Mouse (Mus musculus): ENCODE results near the gene Olfr370. TPM values are rescaled to one million over a fixed set of nuclear protein-coding genes. Genes with fewer than 3 reads are reported as not detected.
A peak's percentile ranks its signal among the peaks of the same experiment; 100 is the strongest.

Gene Olfr370
- polyA plus RNA-seq, 1 experiment = not detected

GRCm38 (mm10) chr8:83594167-83595049, 58.8 kb downstream of the Olfr370 start:
- peak; percentile 92 for TF ChIP-seq POLR2A (IDR thresholded peaks at IDR 0.05; ENCODE audit: borderline replicate concordance, extremely low read depth, low read depth, low read length)
- TF ChIP-seq CTCF (IDR thresholded peaks at IDR 0.05; ENCODE audit: insufficient read depth, low read length) = no peak
- H3K4me3 ChIP-seq (replicated peaks; ENCODE audit: extremely low read depth, low read depth, low read length) = peak overlapping the region; percentile 97
- peak; percentile 90 for DNase-seq
- under 1% methylated on average over 43 of the region's 43 CpGs for WGBS
- H3K4me1 ChIP-seq (ENCODE audit: control insufficient read depth, insufficient read depth, low read length) = no peaks in the 10 kb centered on the region; the same call in 1 of the 2 replicates

Other genes with a start within 250 kb of the Olfr370 start
- 2.1 and 179 TPM in 2 replicates for gene Ucp1, start 245.4 kb upstream of the Olfr370 start, polyA plus RNA-seq (2012; rRNA removed)
- gene Elmod2, start 203.3 kb upstream of the Olfr370 start, polyA plus RNA-seq (2012; rRNA removed) = 1.9 and 3.7 TPM in 2 replicates
- not detected in 2 replicates for gene Mgat4d, start 187.3 kb upstream of the Olfr370 start, polyA plus RNA-seq (2012; rRNA removed)
- gene Clgn, start 145.9 kb upstream of the Olfr370 start, polyA plus RNA-seq (2012; rRNA removed) = not detected in 2 replicates
- gene Scoc, start 77.4 kb upstream of the Olfr370 start, polyA plus RNA-seq (2012; rRNA removed) = 9.7 and 12.6 TPM in 2 replicates
- 269 and 286 TPM in 2 replicates for gene Ndufb7, start 30.9 kb downstream of the Olfr370 start, polyA plus RNA-seq (2012; rRNA removed)
- gene Tecr, start 72.2 kb downstream of the Olfr370 start, polyA plus RNA-seq (2012; rRNA removed) = 416 and 565 TPM in 2 replicates
- gene Dnajb1, start 72.4 kb downstream of the Olfr370 start, polyA plus RNA-seq (2012; rRNA removed) = 23.5 and 26.4 TPM in 2 replicates
- 58.6 and 67.0 TPM in 2 replicates for gene Gipc1, start 116.9 kb downstream of the Olfr370 start, polyA plus RNA-seq (2012; rRNA removed)
- 6.8 and 7.8 TPM in 2 replicates for gene Ptger1, start 130.9 kb downstream of the Olfr370 start, polyA plus RNA-seq (2012; rRNA removed)
- 148 and 168 TPM in 2 replicates for gene Pkn1, start 163.4 kb downstream of the Olfr370 start, polyA plus RNA-seq (2012; rRNA removed)
- 18.4 and 24.0 TPM in 2 replicates for gene Ddx39, start 179.4 kb downstream of the Olfr370 start, polyA plus RNA-seq (2012; rRNA removed)
- 557 and 634 TPM in 2 replicates for gene Adgre5, start 205.5 kb downstream of the Olfr370 start, polyA plus RNA-seq (2012; rRNA removed)